Mouse (Mus musculus) ES-Bruce4 (cell line): ENCODE results near the gene Haghl.

ENCODE experiments used
- CTCF ChIP-seq: IDR thresholded peaks from one replicate; pipeline ENCODE4 v1.8.1; 2011; ENCODE audit warnings: low read depth, low read length
- EP300 ChIP-seq: IDR thresholded peaks from 2 replicates; pipeline ENCODE4 v1.6.1; 2011; ENCODE audit warnings: low read depth, low read length; ENCODE audit not compliant: insufficient read depth
- POLR2A ChIP-seq: IDR thresholded peaks from one replicate; pipeline ENCODE4 v1.8.1; 2011; ENCODE audit warnings: low read length; ENCODE audit not compliant: insufficient read depth

DNA sequence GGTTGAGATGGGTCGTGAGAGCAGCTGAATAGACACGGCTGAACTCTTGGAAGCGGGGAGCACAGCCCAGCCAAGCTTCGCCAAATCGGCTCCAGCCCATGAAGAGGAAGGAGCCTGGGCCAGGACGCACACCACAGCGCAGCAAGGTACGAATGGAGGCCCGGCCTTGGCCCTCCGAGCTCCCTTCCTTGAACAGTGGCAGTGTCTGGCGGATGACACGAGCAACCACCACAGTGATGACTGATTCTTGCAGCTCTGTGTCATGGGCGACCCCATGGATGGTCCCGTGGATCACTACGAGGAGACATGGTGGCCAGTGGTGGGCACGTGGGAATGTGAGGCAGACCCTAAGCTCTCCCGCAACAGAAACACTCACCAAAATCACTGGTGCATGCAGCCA lies 9.5 kb upstream of the Haghl start:
- TF ChIP-seq CTCF = no peak
- no peak for TF ChIP-seq POLR2A
- no peak for TF ChIP-seq EP300
